26 mouse cellular contexts compared by ENCODE assay signal in the genomic region with DNA sequence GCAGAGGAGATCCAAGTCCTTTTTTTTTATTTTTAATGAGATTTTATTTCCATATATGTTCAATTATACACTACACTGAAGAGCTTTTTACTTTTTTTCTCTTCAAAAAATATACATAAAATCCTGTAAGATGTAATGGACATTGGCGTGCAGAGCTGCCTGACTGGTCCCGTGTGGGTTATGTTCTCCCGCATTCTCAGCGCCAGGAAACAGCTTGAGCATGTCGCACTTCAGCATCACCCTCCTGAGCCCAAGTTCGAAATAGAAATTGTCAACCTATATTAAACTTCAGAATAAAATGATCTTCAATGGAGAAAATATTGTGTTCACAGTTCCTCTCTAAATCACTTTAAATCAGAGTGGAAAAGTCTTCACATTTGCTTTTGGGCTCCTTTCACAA.
"Had no signal": no experiment of that assay in that cellular context is flagged by ENCODE, and none has a peak within 500 bp of the region (broad histone marks: within the 10 kb centered on the region; RNA-seq: fewer than 3 reads in every experiment).

No protein-coding gene starts in this region.

- H3K9ac ChIP-seq: heart, embryonic 12.5 days; hindbrain, embryonic 12.5 days; hindbrain, embryonic 14.5 days; intestine, embryonic 15.5 days; limb, embryonic 12.5 days; liver, embryonic 13.5 days had no signal

- H3K36me3 ChIP-seq: intestine, embryonic 15.5 days; liver, embryonic 13.5 days had no signal

- DNase-seq: gastrocnemius, adult 2 months; gastrocnemius, postnatal 10 days; gastrocnemius, postnatal 25 days; heart, adult 18-20 months; heart, postnatal 10 days; heart, postnatal 4 days; kidney, adult 18-20 months; kidney, adult 8-10 months; kidney, postnatal 10 days; kidney, postnatal 25 days; kidney, postnatal 4 days; layer of hippocampus, adult 9-11 months; liver; liver, embryonic 13.5 days had no signal

- H3K9me3 ChIP-seq: intestine, embryonic 15.5 days; limb, embryonic 10.5 days had no signal

- H3K4me2 ChIP-seq: heart, embryonic 12.5 days; hindbrain, embryonic 12.5 days; hindbrain, embryonic 14.5 days; intestine, embryonic 15.5 days; limb, embryonic 12.5 days; liver, embryonic 11.5 days; liver, embryonic 13.5 days had no signal

- H3K4me3 ChIP-seq: gastrocnemius, adult 2 months; heart, embryonic 10.5 days; heart, embryonic 12.5 days; hindbrain, embryonic 10.5 days; hindbrain, embryonic 12.5 days; intestine, embryonic 15.5 days; limb, embryonic 10.5 days; limb, embryonic 12.5 days; liver, embryonic 13.5 days had no signal

- H3K27ac ChIP-seq: gastrocnemius, adult 2 months; heart, embryonic 10.5 days; hindbrain, embryonic 10.5 days; hindbrain, embryonic 12.5 days; hindbrain, embryonic 14.5 days; intestine, embryonic 15.5 days; limb, embryonic 10.5 days; limb, embryonic 12.5 days; liver, embryonic 13.5 days had no signal

- H3K4me1 ChIP-seq: heart, embryonic 10.5 days; heart, embryonic 12.5 days; hindbrain, embryonic 10.5 days; intestine, embryonic 15.5 days; limb, embryonic 10.5 days; limb, embryonic 12.5 days; liver, embryonic 13.5 days had no signal

- ATAC-seq: hindbrain, embryonic 16.5 days; inflammation-experienced regulatory T-cells, adult 6 months; intestine, embryonic 15.5 days; intestine, postnatal 0 days had no signal

- H3K27me3 ChIP-seq: heart, embryonic 12.5 days; hindbrain, embryonic 12.5 days; intestine, embryonic 15.5 days; limb, embryonic 12.5 days; liver, embryonic 13.5 days had no signal
